Mouse (Mus musculus) liver, adult 2 months (tissue): ENCODE data around the gene Nfkbie. TPM values are rescaled to one million over a fixed set of nuclear protein-coding genes. Genes with fewer than 3 reads are reported as not detected.

ENCODE experiments used
- DNase-seq: peaks from one replicate; pipeline ENCODE4 v3.0.0-alpha.2; 2011; ENCODE audit warnings: low read depth, low spot score; ENCODE audit errors: extremely low read depth
- H3K27ac ChIP-seq: fragments of 200-500 bp; replicated peaks from 2 replicates; pipeline ENCODE4 v1.5.1; 2012; ENCODE audit warnings: low read depth, mild to moderate bottlenecking, control low read depth, inconsistent platforms, low read length; ENCODE audit not compliant: insufficient read depth
- H3K27me3 ChIP-seq: fragments of 200-500 bp; 2 replicates; pipeline ENCODE4 v1.6.1; 2012; ENCODE audit warnings: mild to moderate bottlenecking, moderate library complexity, low read length, inconsistent platforms; ENCODE audit not compliant: control insufficient read depth, insufficient read depth
- H3K36me3 ChIP-seq: fragments of 200-500 bp; 2 replicates; pipeline ENCODE4 v1.6.1; 2012; ENCODE audit warnings: low read length, inconsistent platforms; ENCODE audit not compliant: control insufficient read depth, insufficient read depth
- H3K4me1 ChIP-seq: fragments of 200-500 bp; 2 replicates; pipeline ENCODE4 v1.6.1; 2011; ENCODE audit warnings: low read length; ENCODE audit not compliant: control insufficient read depth, insufficient read depth
- H3K4me3 ChIP-seq: fragments of 200-500 bp; 2 replicates; pipeline ENCODE4 v1.5.1; 2011; ENCODE audit warnings: low read depth, mild to moderate bottlenecking, control low read depth, low read length, moderate library complexity; ENCODE audit not compliant: insufficient read depth
- H3K79me2 ChIP-seq: fragments of 200-500 bp; 2 replicates; pipeline ENCODE4 v1.6.1; 2012; ENCODE audit warnings: inconsistent platforms, mild to moderate bottlenecking, low read length, moderate library complexity; ENCODE audit not compliant: control insufficient read depth, insufficient read depth
- H3K9ac ChIP-seq: fragments of 200-500 bp; 2 replicates; pipeline ENCODE4 v1.6.1; 2012; ENCODE audit warnings: low read depth, mild to moderate bottlenecking, control low read depth, inconsistent platforms, low read length
- CTCF ChIP-seq: fragments of 200-500 bp; IDR thresholded peaks from 2 replicates; pipeline ENCODE4 v1.5.1; 2011; ENCODE audit warnings: low read depth, low read length, control low read depth
- POLR2A ChIP-seq: fragments of 200-500 bp; IDR thresholded peaks from 2 replicates; pipeline ENCODE4 v1.6.1; 2011; ENCODE audit warnings: low read length, control low read depth; ENCODE audit not compliant: insufficient read depth; ENCODE audit errors: extremely low read depth
- WGBS: fragments of 180-500 bp; shearing (Covaris S2); methylation state at CpG from one replicate; pipeline ENCODE4 v1.1.7; 2018; 5-methylcytosine and 5-hydroxymethylcytosine counted together
- polyA plus RNA-seq: library from polyadenylated mRNA; depleted of rRNA; stranded (reverse); fragments of >200 nt; gene quantifications from 2 replicates; pipeline ENCODE4 v1.2.3, GENCODE M21; 2012
- total RNA-seq: library from RNA; depleted of rRNA; stranded (reverse); fragments of >200 nt; gene quantifications from 2 replicates; pipeline ENCODE4 v1.2.3, GENCODE M21; 2014

Gene Nfkbie
- total and polyA plus RNA-seq, 2 experiments = 1.6 to 3.0 TPM

GRCm38 (mm10) chr17:45588370-45588769, 32.9 kb downstream of the Nfkbie start:
- H3K9ac ChIP-seq = peak overlapping the region; percentile 13; the same call in 1 of the 2 replicates
- peaks cover 22% of the 10 kb centered on the region; the same call in 1 of the 2 replicates for H3K79me2 ChIP-seq
- peaks cover 25% of the 10 kb centered on the region for H3K36me3 ChIP-seq
- TF ChIP-seq CTCF (no peak), POLR2A (no peak)
- DNase-seq = peak; percentile 50
- H3K27ac ChIP-seq = peak overlapping the region; percentile 76
- no peak overlapping the region for H3K4me3 ChIP-seq
- 65% methylated on average over 7 of the region's 7 CpGs for WGBS
- peaks cover 54% of the 10 kb centered on the region for H3K4me1 ChIP-seq
- H3K27me3 ChIP-seq = no peaks in the 10 kb centered on the region

GRCm38 (mm10) chr17:45589236-45589635, 33.7 kb downstream of the Nfkbie start:
- Histone ChIP-seq H3K36me3 (peaks cover 25% of the 10 kb centered on the region), H3K4me3 (no peak overlapping the region), H3K27me3 (no peaks in the 10 kb centered on the region), H3K79me2 (peaks cover 24% of the 10 kb centered on the region; the same call in 1 of the 2 replicates), H3K9ac (peak overlapping the region; percentile 27), H3K27ac (peak overlapping the region; percentile 76), H3K4me1 (peaks cover 52% of the 10 kb centered on the region)
- TF ChIP-seq CTCF (no peak), POLR2A (no peak)
- DNase-seq = peak; percentile 88
- WGBS = 31% methylated on average over 7 of the region's 7 CpGs

DNA sequence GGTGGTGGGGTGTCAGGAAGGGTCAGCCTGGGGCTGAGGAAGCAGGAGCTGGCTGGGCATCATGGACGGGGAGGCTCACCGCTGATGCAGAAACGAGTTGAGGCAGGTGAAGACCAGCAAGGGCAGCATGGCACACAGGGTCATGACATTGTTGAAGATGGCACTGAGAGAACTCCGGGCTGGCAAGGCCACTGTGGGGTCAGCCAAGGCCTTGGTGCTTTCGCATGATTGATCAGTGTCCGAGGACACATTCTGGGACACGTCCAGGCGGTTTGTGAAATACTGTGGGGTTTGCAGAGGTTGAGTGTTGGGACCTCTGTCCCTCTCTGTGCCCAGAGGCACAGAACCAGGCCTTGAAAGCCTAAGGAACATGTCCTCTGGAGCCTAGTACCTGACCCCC, 34.3 kb downstream of the Nfkbie start:
- H3K27ac ChIP-seq = peak overlapping the region; percentile 98
- H3K27me3 ChIP-seq = no peaks in the 10 kb centered on the region
- TF ChIP-seq POLR2A (no peak), CTCF (no peak)
- H3K4me3 ChIP-seq = peak overlapping the region; percentile 9; the same call in 1 of the 2 replicates
- H3K9ac ChIP-seq = peak overlapping the region; percentile 65
- H3K36me3 ChIP-seq = peaks cover 25% of the 10 kb centered on the region
- 19% methylated on average over 8 of the region's 8 CpGs for WGBS
- peaks cover 50% of the 10 kb centered on the region for H3K4me1 ChIP-seq
- H3K79me2 ChIP-seq = peaks cover 27% of the 10 kb centered on the region; the same call in 1 of the 2 replicates
- peak; percentile 99 for DNase-seq

DNA sequence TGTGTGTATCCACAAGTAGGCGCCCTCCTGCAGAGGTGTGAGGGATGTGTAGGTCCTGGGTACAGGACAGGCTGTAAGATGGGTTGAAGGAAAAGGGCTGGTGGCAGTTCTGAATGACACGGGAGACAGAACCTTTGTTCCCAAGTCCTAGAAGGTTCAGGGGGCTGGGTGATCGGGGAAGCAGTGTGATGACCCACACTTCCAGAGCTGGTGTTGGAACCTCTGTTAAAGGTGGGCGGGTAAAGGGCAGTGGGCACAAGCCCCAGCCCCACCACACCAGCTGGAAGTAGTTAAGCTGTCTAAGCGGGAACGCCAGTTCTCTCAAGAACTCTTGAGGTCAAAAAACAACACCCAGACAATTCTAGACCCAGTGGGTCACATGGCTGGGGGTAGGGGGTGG, 34.9 kb downstream of the Nfkbie start:
- no peak for DNase-seq
- WGBS = 32% methylated on average over 6 of the region's 6 CpGs
- no peak for TF ChIP-seq POLR2A
- peak; percentile 40; the same call in 1 of the 2 replicates for TF ChIP-seq CTCF
- peaks cover 25% of the 10 kb centered on the region for H3K36me3 ChIP-seq
- H3K4me1 ChIP-seq = peaks cover 49% of the 10 kb centered on the region
- no peak overlapping the region; the same call in 1 of the 2 replicates for H3K4me3 ChIP-seq
- peak overlapping the region; percentile 98 for H3K27ac ChIP-seq
- H3K9ac ChIP-seq = peak overlapping the region; percentile 65
- no peaks in the 10 kb centered on the region for H3K27me3 ChIP-seq
- peaks cover 31% of the 10 kb centered on the region; the same call in 1 of the 2 replicates for H3K79me2 ChIP-seq

GRCm38 (mm10) chr17:45591701-45592605, 36.5 kb downstream of the Nfkbie start:
- H3K27ac ChIP-seq = peak overlapping the region; percentile 98
- WGBS = 2% methylated on average over 16 of the region's 16 CpGs
- peak overlapping the region; percentile 61 for H3K4me3 ChIP-seq
- H3K4me1 ChIP-seq = peaks cover 43% of the 10 kb centered on the region
- H3K9ac ChIP-seq = peak overlapping the region; percentile 95
- DNase-seq = peak; percentile 85
- peaks cover 31% of the 10 kb centered on the region; the same call in 1 of the 2 replicates for H3K79me2 ChIP-seq
- peaks cover 17% of the 10 kb centered on the region; the same call in 1 of the 2 replicates for H3K36me3 ChIP-seq
- H3K27me3 ChIP-seq = no peaks in the 10 kb centered on the region
- TF ChIP-seq CTCF = no peak
- TF ChIP-seq POLR2A = peak; percentile 15; the same call in 1 of the 2 replicates
